Mouse (Mus musculus): Measurements from ENCODE around the gene Zcchc9. TPM values are rescaled to one million over a fixed set of nuclear protein-coding genes. Genes with fewer than 3 reads are reported as not detected.

Zcchc9 gene
- polyA plus RNA-seq, 1 experiment = 14.1 TPM

DNA sequence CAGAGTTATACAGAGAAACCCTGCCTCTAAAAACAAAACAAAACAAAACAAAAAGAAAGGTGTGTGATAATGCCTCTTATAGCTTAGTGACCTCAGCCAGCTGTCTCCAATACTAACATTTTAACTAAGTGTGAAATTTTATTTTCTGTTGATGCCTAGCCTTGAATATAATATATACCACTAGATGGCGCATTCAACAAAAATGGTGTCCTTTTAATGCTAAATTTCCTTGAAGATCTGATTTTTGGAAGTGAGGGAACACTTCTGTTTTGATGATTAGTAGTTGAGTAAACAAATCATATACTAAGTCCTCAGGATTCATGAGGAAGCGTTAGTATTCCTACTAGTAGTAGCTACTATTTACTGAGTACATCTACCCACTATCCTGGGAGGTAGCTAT lies 2.0 kb upstream of the Zcchc9 start:
- Histone ChIP-seq H3K27ac (ENCODE audit: insufficient read depth, low read depth, low read length) (no peak overlapping the region), H3K36me3 (ENCODE audit: control insufficient read depth, insufficient read depth, low read length) (peaks cover 2% of the 10 kb centered on the region; the same call in 1 of the 2 replicates), H3K4me3 (ENCODE audit: insufficient read depth, low read depth, low read length) (no peak overlapping the region), H3K27me3 (replicated peaks; ENCODE audit: control insufficient read depth, insufficient read depth, low read length) (no peaks in the 10 kb centered on the region), H3K4me1 (ENCODE audit: control insufficient read depth, insufficient read depth, low read length) (no peaks in the 10 kb centered on the region; the same call in 1 of the 2 replicates)
- 40% methylated on average over 2 of the region's 2 CpGs for WGBS
- peak; percentile 32 for DNase-seq
- no peak for TF ChIP-seq POLR2A (IDR thresholded peaks at IDR 0.05; ENCODE audit: low read depth, low read length)
- no peak for TF ChIP-seq CTCF (conservative IDR thresholded peaks at IDR 0.05; ENCODE audit: insufficient read depth, insufficient read length, low read depth, low read length)

DNA sequence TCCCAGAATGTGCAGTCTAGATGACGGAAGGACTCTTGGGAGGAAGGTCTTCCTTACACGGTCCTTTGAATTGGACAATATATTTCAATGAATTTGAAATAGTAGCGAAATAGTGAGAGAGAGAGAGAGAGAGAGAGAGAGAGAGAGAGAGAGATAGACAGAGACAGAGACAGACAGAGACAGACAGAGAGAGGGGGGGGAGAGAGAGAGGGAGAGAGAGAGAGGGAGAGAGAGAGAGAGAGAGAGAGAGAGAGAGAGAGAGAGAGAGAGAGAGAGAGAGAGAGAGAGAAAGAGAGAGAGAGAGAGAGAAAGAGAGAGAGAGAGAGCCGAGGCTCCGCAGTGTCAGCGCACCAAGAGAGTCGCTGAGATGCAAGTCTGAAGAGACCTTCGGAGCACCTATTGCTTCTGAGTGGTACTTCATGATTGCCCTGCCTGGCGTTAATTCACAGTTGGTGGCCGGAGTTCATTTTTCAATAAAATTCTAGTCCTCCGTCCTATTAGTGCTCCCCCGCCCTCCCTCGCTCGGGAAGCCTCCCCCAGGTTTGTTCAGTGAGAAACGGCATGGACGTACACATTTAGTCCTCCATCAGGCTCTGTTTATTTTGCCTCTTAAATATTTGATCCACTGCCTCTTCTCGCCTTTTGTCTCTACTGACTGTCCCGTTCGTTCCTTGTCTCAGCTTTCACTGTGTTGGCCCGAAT lies 520 bp upstream of the Zcchc9 start:
- no peak for DNase-seq
- peak overlapping the region; percentile 70 for H3K27ac ChIP-seq (ENCODE audit: insufficient read depth, low read depth, low read length)
- TF ChIP-seq CTCF (conservative IDR thresholded peaks at IDR 0.05; ENCODE audit: insufficient read depth, insufficient read length, low read depth, low read length) (no peak), POLR2A (IDR thresholded peaks at IDR 0.05; ENCODE audit: low read depth, low read length) (no peak)
- no peaks in the 10 kb centered on the region; the same call in 1 of the 2 replicates for H3K4me1 ChIP-seq (ENCODE audit: control insufficient read depth, insufficient read depth, low read length)
- peaks cover 2% of the 10 kb centered on the region; the same call in 1 of the 2 replicates for H3K36me3 ChIP-seq (ENCODE audit: control insufficient read depth, insufficient read depth, low read length)
- H3K27me3 ChIP-seq (replicated peaks; ENCODE audit: control insufficient read depth, insufficient read depth, low read length) = no peaks in the 10 kb centered on the region
- 16% methylated on average over 20 of the region's 20 CpGs for WGBS
- peak overlapping the region; percentile 95 for H3K4me3 ChIP-seq (ENCODE audit: insufficient read depth, low read depth, low read length)

DNA sequence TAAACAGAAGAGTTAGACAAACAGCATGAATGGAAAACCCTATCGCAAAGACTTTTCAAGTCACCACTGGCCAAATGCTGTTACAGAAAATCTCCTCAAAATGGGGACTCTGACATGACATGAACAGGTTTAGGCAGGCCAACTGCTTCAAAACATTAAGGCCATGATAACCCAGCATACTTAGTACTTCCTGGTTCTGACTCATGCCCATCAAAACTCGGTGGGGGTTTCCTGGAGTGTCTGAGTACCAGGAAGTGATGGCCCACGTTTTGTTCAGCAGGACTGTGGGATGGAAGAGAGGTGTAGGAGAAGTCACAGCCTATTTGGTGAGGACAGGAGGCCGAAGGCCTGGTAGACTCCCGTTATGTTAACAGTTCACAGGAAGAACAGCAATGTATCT lies 5.8 kb downstream of the Zcchc9 start:
- Histone ChIP-seq H3K27me3 (replicated peaks; ENCODE audit: control insufficient read depth, insufficient read depth, low read length) (no peaks in the 10 kb centered on the region), H3K4me1 (ENCODE audit: control insufficient read depth, insufficient read depth, low read length) (no peaks in the 10 kb centered on the region; the same call in 1 of the 2 replicates), H3K4me3 (ENCODE audit: insufficient read depth, low read depth, low read length) (no peak overlapping the region), H3K36me3 (ENCODE audit: control insufficient read depth, insufficient read depth, low read length) (peaks cover 4% of the 10 kb centered on the region; the same call in 1 of the 2 replicates), H3K27ac (ENCODE audit: insufficient read depth, low read depth, low read length) (no peak overlapping the region)
- TF ChIP-seq POLR2A (IDR thresholded peaks at IDR 0.05; ENCODE audit: low read depth, low read length) (no peak), CTCF (conservative IDR thresholded peaks at IDR 0.05; ENCODE audit: insufficient read depth, insufficient read length, low read depth, low read length) (no peak)
- DNase-seq = no peak
- 83% methylated on average over 5 of the region's 5 CpGs for WGBS

- H3K4me3 ChIP-seq (ENCODE audit: insufficient read depth, low read depth, low read length) = no peak overlapping the region
- H3K36me3 ChIP-seq (ENCODE audit: control insufficient read depth, insufficient read depth, low read length) = peaks cover 1% of the 10 kb centered on the region; the same call in 1 of the 2 replicates
- WGBS = 94% methylated on average over 10 of the region's 10 CpGs
- H3K27me3 ChIP-seq (replicated peaks; ENCODE audit: control insufficient read depth, insufficient read depth, low read length) = no peaks in the 10 kb centered on the region
- DNase-seq = no peak
- peaks cover 3% of the 10 kb centered on the region; the same call in 1 of the 2 replicates for H3K4me1 ChIP-seq (ENCODE audit: control insufficient read depth, insufficient read depth, low read length)
- no peak overlapping the region for H3K27ac ChIP-seq (ENCODE audit: insufficient read depth, low read depth, low read length)
- no peak for TF ChIP-seq CTCF (conservative IDR thresholded peaks at IDR 0.05; ENCODE audit: insufficient read depth, insufficient read length, low read depth, low read length)
- TF ChIP-seq POLR2A (IDR thresholded peaks at IDR 0.05; ENCODE audit: low read depth, low read length) = no peak
Measured at GRCm38 (mm10) chr13:91797442-91797841, 10.1 kb downstream of the Zcchc9 start.

GRCm38 (mm10) chr13:91796916-91797315 lies 10.6 kb downstream of the Zcchc9 start:
- WGBS = 62% methylated on average over 6 of the region's 6 CpGs
- DNase-seq = peak; percentile 58
- Histone ChIP-seq H3K36me3 (ENCODE audit: control insufficient read depth, insufficient read depth, low read length) (peaks cover 1% of the 10 kb centered on the region; the same call in 1 of the 2 replicates), H3K27me3 (replicated peaks; ENCODE audit: control insufficient read depth, insufficient read depth, low read length) (no peaks in the 10 kb centered on the region), H3K4me3 (ENCODE audit: insufficient read depth, low read depth, low read length) (no peak overlapping the region), H3K4me1 (ENCODE audit: control insufficient read depth, insufficient read depth, low read length) (peaks cover 3% of the 10 kb centered on the region; the same call in 1 of the 2 replicates), H3K27ac (ENCODE audit: insufficient read depth, low read depth, low read length) (no peak overlapping the region)
- TF ChIP-seq POLR2A (IDR thresholded peaks at IDR 0.05; ENCODE audit: low read depth, low read length) (no peak), CTCF (conservative IDR thresholded peaks at IDR 0.05; ENCODE audit: insufficient read depth, insufficient read length, low read depth, low read length) (no peak)

DNA sequence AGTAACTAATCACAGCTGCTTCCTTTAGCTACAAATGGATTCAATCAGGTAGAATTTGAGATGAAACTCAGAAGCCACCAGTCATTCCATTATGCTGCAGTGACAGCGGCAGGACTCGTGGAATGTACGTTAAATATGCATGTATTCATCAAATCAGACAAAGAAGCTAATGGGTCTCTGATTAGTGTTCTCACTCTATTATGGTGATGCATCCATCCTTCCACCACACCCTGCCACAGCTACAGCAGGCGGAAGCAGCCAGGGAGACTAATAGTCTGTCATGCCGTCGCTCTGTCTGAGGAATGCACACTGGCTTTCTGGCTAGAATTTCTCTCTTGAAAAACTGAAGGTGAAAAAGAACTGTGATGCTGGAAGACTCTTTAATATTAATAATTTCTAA lies 11.5 kb downstream of the Zcchc9 start:
- no peak for TF ChIP-seq CTCF (conservative IDR thresholded peaks at IDR 0.05; ENCODE audit: insufficient read depth, insufficient read length, low read depth, low read length)
- no peak for DNase-seq
- peaks cover 1% of the 10 kb centered on the region; the same call in 1 of the 2 replicates for H3K36me3 ChIP-seq (ENCODE audit: control insufficient read depth, insufficient read depth, low read length)
- H3K27me3 ChIP-seq (replicated peaks; ENCODE audit: control insufficient read depth, insufficient read depth, low read length) = no peaks in the 10 kb centered on the region
- 97% methylated on average over 6 of the region's 6 CpGs for WGBS
- no peak overlapping the region for H3K4me3 ChIP-seq (ENCODE audit: insufficient read depth, low read depth, low read length)
- H3K4me1 ChIP-seq (ENCODE audit: control insufficient read depth, insufficient read depth, low read length) = peaks cover 3% of the 10 kb centered on the region; the same call in 1 of the 2 replicates
- no peak overlapping the region for H3K27ac ChIP-seq (ENCODE audit: insufficient read depth, low read depth, low read length)

- Histone ChIP-seq H3K36me3 (ENCODE audit: control insufficient read depth, insufficient read depth, low read length) (peaks cover 1% of the 10 kb centered on the region; the same call in 1 of the 2 replicates), H3K27me3 (replicated peaks; ENCODE audit: control insufficient read depth, insufficient read depth, low read length) (no peaks in the 10 kb centered on the region), H3K4me1 (ENCODE audit: control insufficient read depth, insufficient read depth, low read length) (peaks cover 3% of the 10 kb centered on the region; the same call in 1 of the 2 replicates), H3K27ac (ENCODE audit: insufficient read depth, low read depth, low read length) (no peak overlapping the region), H3K4me3 (ENCODE audit: insufficient read depth, low read depth, low read length) (no peak overlapping the region)
- no peak for DNase-seq
- WGBS = 89% methylated on average over 10 of the region's 10 CpGs
- no peak for TF ChIP-seq CTCF (conservative IDR thresholded peaks at IDR 0.05; ENCODE audit: insufficient read depth, insufficient read length, low read depth, low read length)
- no peak for TF ChIP-seq POLR2A (IDR thresholded peaks at IDR 0.05; ENCODE audit: low read depth, low read length)
Measured at GRCm38 (mm10) chr13:91795593-91795992, 11.9 kb downstream of the Zcchc9 start.

All from kidney, adult 2 months (tissue).